Mouse (Mus musculus): ENCODE results near the gene Nectin4. TPM values are rescaled to one million over a fixed set of nuclear protein-coding genes. Genes with fewer than 3 reads are reported as not detected.

The Nectin4 gene
- polyA plus RNA-seq, 1 experiment from 2014 or later: 3.1 TPM

- under 1% methylated on average over 48 of the region's 61 CpGs for WGBS
- peak; percentile 93 for ATAC-seq (ENCODE audit: insufficient number of reproducible peaks, low FRiP score, low TSS enrichment, low read depth)
- peak overlapping the region; percentile 60 for H3K4me2 ChIP-seq (ENCODE audit: low read depth, severe bottlenecking)
These were observed 40.3 kb upstream of the Nectin4 start for GRCm38 (mm10) chr1:171329433-171330215.

GRCm38 (mm10) chr1:171330216-171330560 is 39.7 kb upstream of the Nectin4 start:
- H3K4me3 ChIP-seq (ENCODE audit: low read depth, low read length): peak overlapping the region; percentile 76
- H3K4me2 ChIP-seq (ENCODE audit: low read depth, severe bottlenecking): peak overlapping the region; percentile 60
- H3K36me3 ChIP-seq (ENCODE audit: control insufficient read depth, insufficient read depth, low read length): peaks cover 3% of the 10 kb centered on the region; the same call in 1 of the 2 replicates
- H3K4me1 ChIP-seq (ENCODE audit: control insufficient read depth, insufficient read depth, low read length): peaks cover 15% of the 10 kb centered on the region
- no peaks in the 10 kb centered on the region for H3K27me3 ChIP-seq (ENCODE audit: control insufficient read depth, insufficient read depth, low read length)
- no peaks in the 10 kb centered on the region for H3K9me3 ChIP-seq (ENCODE audit: control insufficient read depth, low read length)
- H3K9ac ChIP-seq (ENCODE audit: low read length): peak overlapping the region; percentile 91
- WGBS: under 1% methylated on average over 4 of the region's 4 CpGs
- ATAC-seq (ENCODE audit: insufficient number of reproducible peaks, low FRiP score, low TSS enrichment, low read depth) (no peak), DNase-seq (ENCODE audit: low spot score) (no peak)
- H3K27ac ChIP-seq (replicated peaks; ENCODE audit: low read depth, low read length): peak overlapping the region; percentile 98

More at GRCm38 (mm10) chr1:171329433-171330215, 40.3 kb upstream of the Nectin4 start:
- Histone ChIP-seq H3K4me1 (ENCODE audit: control insufficient read depth, insufficient read depth, low read length) (peaks cover 15% of the 10 kb centered on the region), H3K9me3 (ENCODE audit: control insufficient read depth, low read length) (no peaks in the 10 kb centered on the region), H3K27me3 (ENCODE audit: control insufficient read depth, insufficient read depth, low read length) (no peaks in the 10 kb centered on the region), H3K36me3 (ENCODE audit: control insufficient read depth, insufficient read depth, low read length) (peaks cover 3% of the 10 kb centered on the region; the same call in 1 of the 2 replicates), H3K4me3 (ENCODE audit: low read depth, low read length) (peak overlapping the region; percentile 76), H3K27ac (replicated peaks; ENCODE audit: low read depth, low read length) (peak overlapping the region; percentile 98), H3K9ac (ENCODE audit: low read length) (peak overlapping the region; percentile 91)
- peak; percentile 93 for DNase-seq (ENCODE audit: low spot score)

DNA sequence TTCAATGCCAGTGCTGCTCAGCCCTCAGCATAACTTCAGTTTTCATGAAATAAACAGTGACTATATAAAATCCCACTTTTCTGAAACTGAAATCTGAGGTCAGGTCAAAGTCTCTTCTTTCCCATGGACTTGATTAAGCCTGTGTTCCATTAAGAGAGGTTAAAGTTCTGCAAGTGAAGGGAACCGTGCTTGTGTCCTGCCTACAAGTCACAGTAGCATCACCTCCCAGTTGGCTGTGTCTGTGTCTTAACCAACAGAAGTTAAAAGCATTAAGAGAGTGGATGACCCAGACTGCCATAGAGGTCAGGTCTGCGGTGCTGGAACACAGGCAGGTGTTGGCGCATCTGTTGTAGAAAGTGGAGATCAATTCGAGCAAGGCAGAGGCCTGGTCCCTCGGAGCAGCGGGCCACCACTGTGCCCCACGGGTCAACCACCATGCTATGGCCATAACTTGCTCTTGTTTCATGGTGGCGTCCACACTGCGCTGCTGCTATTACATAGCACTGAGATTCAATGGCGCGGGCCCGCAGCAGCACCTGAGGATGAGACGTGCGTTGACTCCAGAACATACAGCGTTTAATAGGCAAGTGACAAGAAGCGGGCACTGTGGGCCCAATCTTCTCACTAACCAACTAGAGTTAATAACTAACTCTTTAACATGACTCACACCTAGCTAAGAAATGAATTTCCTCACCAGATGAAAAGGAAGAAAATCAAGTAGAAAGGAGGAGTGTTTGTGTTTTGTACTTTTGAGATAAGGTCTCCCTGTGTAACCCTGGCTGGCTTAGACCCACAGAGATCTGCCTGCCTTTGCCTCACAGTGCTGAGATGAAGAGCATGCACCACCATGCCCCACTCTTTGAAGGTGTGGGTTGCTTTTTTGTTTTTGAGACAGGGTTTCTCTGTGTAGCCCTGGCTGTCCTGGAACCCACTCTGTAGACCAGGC is 27.4 kb upstream of the Nectin4 start:
- H3K4me2 ChIP-seq (ENCODE audit: low read depth, severe bottlenecking): no peak overlapping the region
- peaks cover 22% of the 10 kb centered on the region for H3K36me3 ChIP-seq (ENCODE audit: control insufficient read depth, insufficient read depth, low read length)
- DNase-seq (ENCODE audit: low spot score) (no peak), ATAC-seq (ENCODE audit: insufficient number of reproducible peaks, low FRiP score, low TSS enrichment, low read depth) (no peak)
- H3K4me3 ChIP-seq (ENCODE audit: low read depth, low read length): no peak overlapping the region
- H3K27ac ChIP-seq (replicated peaks; ENCODE audit: low read depth, low read length): no peak overlapping the region
- no peak overlapping the region for H3K9ac ChIP-seq (ENCODE audit: low read length)
- no peaks in the 10 kb centered on the region for H3K27me3 ChIP-seq (ENCODE audit: control insufficient read depth, insufficient read depth, low read length)
- no peaks in the 10 kb centered on the region for H3K9me3 ChIP-seq (ENCODE audit: control insufficient read depth, low read length)
- WGBS: 94% methylated on average over 16 of the region's 16 CpGs
- peaks cover 3% of the 10 kb centered on the region; the same call in 1 of the 2 replicates for H3K4me1 ChIP-seq (ENCODE audit: control insufficient read depth, insufficient read depth, low read length)

DNA sequence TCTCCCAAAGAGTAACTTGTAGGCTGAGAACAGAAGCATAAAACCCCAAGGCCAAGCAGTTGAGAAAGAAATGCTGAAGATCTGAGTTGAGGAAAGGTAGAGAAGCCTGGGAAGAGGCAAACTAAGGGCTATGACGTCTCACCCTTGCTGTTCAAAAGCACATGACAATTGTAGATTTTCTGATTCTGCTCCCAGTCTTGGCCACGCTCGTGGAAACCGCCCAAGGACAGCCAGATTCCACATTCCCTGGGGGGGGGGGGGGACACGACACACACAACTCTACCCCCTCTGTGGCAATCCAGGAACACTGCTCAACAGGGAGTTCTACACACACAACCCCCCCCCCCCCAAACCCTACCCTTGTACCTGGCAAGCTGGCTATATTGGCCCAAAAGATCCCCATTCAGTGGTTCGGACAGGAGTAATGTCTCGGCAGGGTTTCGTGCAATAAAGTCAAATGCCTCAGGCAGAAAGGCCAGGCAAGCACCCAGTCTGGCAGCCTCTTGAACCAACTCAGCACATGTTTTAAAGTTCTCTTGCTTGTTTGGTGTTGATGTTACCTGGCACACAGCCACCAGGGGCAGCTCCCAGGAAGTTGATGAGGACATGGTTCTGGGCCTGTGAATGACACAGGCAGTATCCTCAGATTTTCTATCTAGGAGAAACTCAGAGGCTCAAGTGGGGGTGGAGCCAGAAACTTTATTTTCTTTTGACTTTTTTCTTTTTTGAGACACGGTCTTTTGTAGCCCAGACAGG is 25.8 kb upstream of the Nectin4 start:
- Histone ChIP-seq H3K36me3 (ENCODE audit: control insufficient read depth, insufficient read depth, low read length) (peaks cover 14% of the 10 kb centered on the region), H3K9ac (ENCODE audit: low read length) (no peak overlapping the region), H3K9me3 (ENCODE audit: control insufficient read depth, low read length) (no peaks in the 10 kb centered on the region), H3K27ac (replicated peaks; ENCODE audit: low read depth, low read length) (no peak overlapping the region), H3K27me3 (ENCODE audit: control insufficient read depth, insufficient read depth, low read length) (no peaks in the 10 kb centered on the region), H3K4me3 (ENCODE audit: low read depth, low read length) (peak overlapping the region; percentile 88; the same call in 1 of the 2 replicates), H3K4me2 (ENCODE audit: low read depth, severe bottlenecking) (no peak overlapping the region), H3K4me1 (ENCODE audit: control insufficient read depth, insufficient read depth, low read length) (peaks cover 3% of the 10 kb centered on the region; the same call in 1 of the 2 replicates)
- ATAC-seq (ENCODE audit: insufficient number of reproducible peaks, low FRiP score, low TSS enrichment, low read depth) (0 out of 2 replicates have a peak, but pooled peaks have one; percentile 10), DNase-seq (ENCODE audit: low spot score) (peak; percentile 30)
- WGBS: 81% methylated on average over 9 of the region's 9 CpGs

GRCm38 (mm10) chr1:171344715-171345114 is 25.2 kb upstream of the Nectin4 start:
- peak overlapping the region; percentile 88 for H3K4me3 ChIP-seq (ENCODE audit: low read depth, low read length)
- no peaks in the 10 kb centered on the region for H3K27me3 ChIP-seq (ENCODE audit: control insufficient read depth, insufficient read depth, low read length)
- peaks cover 14% of the 10 kb centered on the region for H3K36me3 ChIP-seq (ENCODE audit: control insufficient read depth, insufficient read depth, low read length)
- ATAC-seq (ENCODE audit: insufficient number of reproducible peaks, low FRiP score, low TSS enrichment, low read depth) (no peak), DNase-seq (ENCODE audit: low spot score) (no peak)
- no peaks in the 10 kb centered on the region for H3K9me3 ChIP-seq (ENCODE audit: control insufficient read depth, low read length)
- H3K9ac ChIP-seq (ENCODE audit: low read length): no peak overlapping the region; the same call in 1 of the 2 replicates
- 78% methylated on average over 9 of the region's 9 CpGs for WGBS
- H3K27ac ChIP-seq (replicated peaks; ENCODE audit: low read depth, low read length): no peak overlapping the region
- H3K4me1 ChIP-seq (ENCODE audit: control insufficient read depth, insufficient read depth, low read length): peaks cover 3% of the 10 kb centered on the region; the same call in 1 of the 2 replicates
- peak overlapping the region; percentile 73 for H3K4me2 ChIP-seq (ENCODE audit: low read depth, severe bottlenecking)

- Histone ChIP-seq H3K27me3 (ENCODE audit: control insufficient read depth, insufficient read depth, low read length) (no peaks in the 10 kb centered on the region), H3K27ac (replicated peaks; ENCODE audit: low read depth, low read length) (peak within 1 kb of the TSS; percentile 8; the same call in 1 of the 2 replicates), H3K9me3 (ENCODE audit: control insufficient read depth, low read length) (no peaks in the 10 kb centered on the region), H3K4me3 (ENCODE audit: low read depth, low read length) (peak within 1 kb of the TSS; percentile 88), H3K4me1 (ENCODE audit: control insufficient read depth, insufficient read depth, low read length) (peaks cover 3% of the 10 kb centered on the region; the same call in 1 of the 2 replicates), H3K36me3 (ENCODE audit: control insufficient read depth, insufficient read depth, low read length) (peaks cover 11% of the 10 kb centered on the region), H3K9ac (ENCODE audit: low read length) (peak within 1 kb of the TSS; percentile 86), H3K4me2 (ENCODE audit: low read depth, severe bottlenecking) (peak within 1 kb of the TSS; percentile 73)
- ATAC-seq (ENCODE audit: insufficient number of reproducible peaks, low FRiP score, low TSS enrichment, low read depth) (peak; percentile 92), DNase-seq (ENCODE audit: low spot score) (peak; percentile 96)
- 2% methylated on average over 53 of the region's 53 CpGs for WGBS
These were observed 24.4 kb upstream of the Nectin4 start, which contains the start of the genes Nit1 and Pfdn2 for GRCm38 (mm10) chr1:171345225-171346094. Gene Nit1 (minus strand): TSS chr1:171345646. Gene Pfdn2 (plus strand): TSS chr1:171345670.

- no peak for DNase-seq (ENCODE audit: low spot score)
- peak overlapping the region; percentile 88 for H3K4me3 ChIP-seq (ENCODE audit: low read depth, low read length)
- H3K27ac ChIP-seq (replicated peaks; ENCODE audit: low read depth, low read length): no peak overlapping the region
- WGBS: under 1% methylated on average over 14 of the region's 14 CpGs
- peak overlapping the region; percentile 73 for H3K4me2 ChIP-seq (ENCODE audit: low read depth, severe bottlenecking)
- peaks cover 10% of the 10 kb centered on the region for H3K36me3 ChIP-seq (ENCODE audit: control insufficient read depth, insufficient read depth, low read length)
- no peaks in the 10 kb centered on the region for H3K9me3 ChIP-seq (ENCODE audit: control insufficient read depth, low read length)
- ATAC-seq (ENCODE audit: insufficient number of reproducible peaks, low FRiP score, low TSS enrichment, low read depth): peak; percentile 10; the same call in 1 of the 2 replicates
- no peaks in the 10 kb centered on the region for H3K27me3 ChIP-seq (ENCODE audit: control insufficient read depth, insufficient read depth, low read length)
- peaks cover 3% of the 10 kb centered on the region; the same call in 1 of the 2 replicates for H3K4me1 ChIP-seq (ENCODE audit: control insufficient read depth, insufficient read depth, low read length)
- H3K9ac ChIP-seq (ENCODE audit: low read length): peak overlapping the region; percentile 86
These were observed 23.8 kb upstream of the Nectin4 start for GRCm38 (mm10) chr1:171346095-171346450.

All from limb, embryonic 11.5 days (tissue).